Mouse (Mus musculus): Measurements from ENCODE around the gene Nfasc. TPM values are rescaled to one million over a fixed set of nuclear protein-coding genes. Genes with fewer than 3 reads are reported as not detected.

Gene Nfasc
- total RNA-seq, 4 experiments from 2014 or later, result 0.24 to 0.88 (median 0.35) TPM

- no peak for DNase-seq (ENCODE audit: low spot score)
Observed at GRCm38 (mm10) chr1:132541824-132542599, 199.6 kb downstream of the Nfasc start.

DNA sequence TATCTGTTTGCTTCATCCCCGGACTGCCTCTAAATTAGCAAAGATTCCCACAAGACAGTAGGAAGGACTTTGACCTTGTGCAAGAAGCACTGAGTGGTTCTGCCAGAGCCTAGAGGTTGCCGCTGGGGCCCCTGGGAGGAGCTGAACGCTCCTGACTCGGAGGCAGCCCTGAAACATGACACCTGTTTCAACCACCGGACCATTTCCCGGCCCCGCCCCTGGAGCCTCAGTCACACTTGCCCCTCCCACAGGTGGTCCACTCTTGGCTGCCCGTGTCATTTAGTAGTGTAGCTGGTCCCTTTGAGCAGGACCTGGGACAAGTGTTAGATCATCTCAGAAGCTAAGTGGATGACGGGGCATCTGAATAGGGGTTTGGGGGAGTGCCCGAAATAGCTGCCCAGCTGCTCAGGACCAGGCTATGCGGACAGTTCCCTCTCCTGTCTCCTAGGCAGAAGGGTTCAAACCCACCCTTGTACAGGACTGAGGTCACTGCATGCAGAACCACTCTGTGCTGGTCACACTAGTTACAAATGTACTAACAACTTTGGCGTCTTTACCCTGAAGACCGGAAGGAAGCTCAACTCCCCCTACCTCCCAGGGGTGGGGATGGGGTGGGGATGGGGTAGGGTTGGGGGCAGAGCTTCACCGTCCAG lies 200.3 kb downstream of the Nfasc start:
- no peak for DNase-seq (ENCODE audit: low spot score)

DNA sequence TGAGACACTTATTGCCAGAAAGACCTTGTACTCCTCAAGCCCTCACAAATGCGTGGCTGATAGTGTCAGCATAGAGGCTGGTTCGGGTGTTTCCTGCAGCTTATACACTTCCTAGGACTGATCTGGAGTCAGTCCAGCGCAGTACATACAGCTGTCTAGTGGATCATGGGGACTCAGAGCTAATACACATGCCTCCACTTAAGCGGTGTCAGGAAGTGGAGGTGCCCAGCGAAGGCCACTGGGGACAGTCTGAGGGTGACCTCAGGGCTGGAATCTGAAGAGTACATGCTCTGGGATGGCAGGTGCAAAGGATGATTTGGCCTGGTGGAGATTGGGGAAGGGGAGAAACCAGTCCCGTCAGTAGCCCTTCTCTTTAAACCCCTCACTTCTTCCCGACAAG lies 200.9 kb downstream of the Nfasc start:
- DNase-seq (ENCODE audit: low spot score), result no peak

DNA sequence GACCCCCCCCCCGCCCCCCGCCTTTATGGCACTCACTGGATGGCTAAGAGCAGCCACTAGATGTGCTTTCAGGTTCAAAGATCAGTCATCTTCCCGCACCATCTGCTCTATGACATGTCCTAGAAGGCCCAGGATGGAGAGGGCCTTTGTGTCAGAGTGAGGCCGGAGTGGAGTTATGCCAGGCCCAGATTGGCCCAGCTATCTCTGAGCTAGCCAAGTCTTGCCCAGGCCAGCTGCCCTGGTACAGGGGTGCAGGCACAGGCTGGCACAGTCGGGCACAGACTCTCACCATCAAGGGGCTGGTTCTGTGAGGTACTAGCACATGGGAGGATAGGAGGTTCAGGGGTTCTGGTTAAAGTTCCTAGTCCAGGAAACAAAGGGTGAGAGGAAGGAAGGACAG lies 203.9 kb downstream of the Nfasc start:
- no peak for DNase-seq (ENCODE audit: low spot score)

GRCm38 (mm10) chr1:132536416-132536815 lies 205.2 kb downstream of the Nfasc start:
- no peak for DNase-seq (ENCODE audit: low spot score)

- no peak for DNase-seq (ENCODE audit: low spot score)
Observed at GRCm38 (mm10) chr1:132535541-132535940, 206.1 kb downstream of the Nfasc start.

- no peak for DNase-seq (ENCODE audit: low spot score)
Observed at GRCm38 (mm10) chr1:132533840-132534239, 207.8 kb downstream of the Nfasc start.

DNA sequence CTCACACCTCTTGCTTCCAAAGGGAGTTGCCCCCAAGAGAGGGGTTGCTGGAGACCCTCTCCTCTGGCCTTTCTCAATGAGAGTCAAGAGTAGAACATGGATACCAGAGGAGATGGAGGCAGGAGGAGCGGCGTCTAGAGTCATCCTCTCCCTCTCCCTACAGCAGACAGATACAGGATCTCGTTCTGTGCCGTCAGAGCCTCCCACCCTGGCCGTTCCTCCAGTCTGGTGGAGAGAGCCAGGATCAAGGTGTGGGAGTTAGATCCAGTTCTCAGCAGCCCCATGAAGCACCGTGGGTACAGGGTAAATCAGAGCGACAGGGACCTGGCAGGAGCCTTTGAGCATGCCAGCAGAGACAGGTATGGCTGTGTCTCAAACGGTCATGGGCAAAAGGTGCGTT lies 209.1 kb downstream of the Nfasc start:
- DNase-seq (ENCODE audit: low spot score), result no peak

DNA sequence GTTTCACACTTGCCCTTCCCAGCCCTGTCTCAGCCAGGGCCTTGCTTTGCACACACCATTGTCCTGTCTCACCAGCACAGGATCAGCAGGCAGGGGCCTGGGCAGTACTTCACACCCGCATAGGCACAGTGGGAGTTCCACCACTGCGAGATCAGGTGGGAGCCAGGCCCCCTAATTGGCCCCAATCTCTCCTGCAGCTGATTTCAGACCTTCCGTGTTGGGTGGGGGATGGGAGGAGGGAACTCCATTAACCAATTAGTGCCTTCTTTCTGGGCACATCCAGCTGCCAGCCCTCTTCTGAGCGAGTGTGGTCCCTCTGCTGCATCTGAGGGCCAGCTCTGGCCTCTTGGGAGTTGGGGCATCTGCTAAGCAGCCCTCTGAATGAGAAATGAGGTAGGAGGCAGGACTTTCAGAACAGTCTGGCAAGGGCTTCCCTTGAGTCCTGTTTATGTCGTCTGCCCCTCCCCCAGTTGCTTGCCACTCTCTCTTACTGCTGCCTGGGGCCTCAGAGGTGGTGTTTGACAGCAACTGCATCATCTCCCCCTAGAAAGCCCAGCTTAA lies 210.9 kb downstream of the Nfasc start:
- no peak for DNase-seq (ENCODE audit: low spot score)

GRCm38 (mm10) chr1:132528647-132529334 lies 212.8 kb downstream of the Nfasc start:
- no peak for DNase-seq (ENCODE audit: low spot score)

- DNase-seq (ENCODE audit: low spot score), result no peak
Observed at GRCm38 (mm10) chr1:132528071-132528470, 213.5 kb downstream of the Nfasc start.

GRCm38 (mm10) chr1:132525832-132526231 lies 215.8 kb downstream of the Nfasc start:
- DNase-seq (ENCODE audit: low spot score), result peak; percentile 53

GRCm38 (mm10) chr1:132523920-132524319 lies 217.7 kb downstream of the Nfasc start:
- no peak for DNase-seq (ENCODE audit: low spot score)

DNA sequence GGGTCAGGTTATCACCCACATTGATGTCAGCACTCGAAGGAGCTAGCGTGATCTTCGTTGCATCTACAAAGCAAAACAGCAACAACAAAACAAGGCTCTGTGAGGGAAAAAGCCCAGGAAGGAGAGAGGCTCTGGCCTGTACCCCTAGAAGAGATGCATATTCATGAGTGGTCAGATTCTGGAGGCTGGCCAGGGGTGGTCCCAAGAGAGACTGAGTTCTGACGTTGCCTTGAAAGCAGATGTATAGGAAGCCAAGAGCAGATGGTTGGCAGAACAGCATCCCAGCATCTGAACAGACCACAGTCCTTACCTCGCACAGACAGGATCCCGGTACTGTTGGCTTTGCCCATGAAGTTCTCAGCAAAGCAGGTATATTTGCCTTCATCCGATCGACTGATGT lies 218.5 kb downstream of the Nfasc start:
- DNase-seq (ENCODE audit: low spot score), result no peak

- DNase-seq (ENCODE audit: low spot score), result peak; percentile 33
Observed at GRCm38 (mm10) chr1:132520764-132521163, 220.8 kb downstream of the Nfasc start.

GRCm38 (mm10) chr1:132519734-132520133 lies 221.9 kb downstream of the Nfasc start:
- no peak for DNase-seq (ENCODE audit: low spot score)

- no peak for DNase-seq (ENCODE audit: low spot score)
Observed at GRCm38 (mm10) chr1:132518621-132519020, 223.0 kb downstream of the Nfasc start.

DNA sequence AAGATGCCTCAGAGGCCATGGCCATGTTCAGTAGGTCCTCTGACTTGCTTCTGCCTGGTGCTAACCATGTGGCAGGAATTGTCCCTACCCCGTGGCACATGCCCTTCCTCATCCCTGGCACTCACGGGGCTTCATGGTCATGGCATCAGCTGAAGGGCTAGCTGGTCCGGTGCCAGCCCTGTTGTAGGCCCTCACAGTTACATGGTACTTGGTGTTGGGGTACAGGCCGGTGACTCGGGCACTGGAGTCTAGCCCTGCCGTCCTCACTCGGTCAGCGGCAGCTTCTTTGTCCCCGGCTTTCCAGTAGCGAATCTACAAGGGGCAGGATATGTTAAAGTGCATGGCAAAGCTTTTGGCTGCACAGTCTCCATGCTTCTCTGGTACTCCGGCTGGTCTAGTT lies 224.8 kb downstream of the Nfasc start:
- DNase-seq (ENCODE audit: low spot score), result no peak

- no peak for DNase-seq (ENCODE audit: low spot score)
Observed at GRCm38 (mm10) chr1:132515339-132515738, 226.3 kb downstream of the Nfasc start.
